Mouse (Mus musculus) cerebellum, adult 2 months (tissue): ENCODE measurements around the gene Pkd1.

ENCODE experiments used
- CTCF ChIP-seq: fragments of 200-500 bp; IDR thresholded peaks from 2 replicates; pipeline ENCODE4 v1.5.1; 2011; ENCODE audit warnings: low read depth, mild to moderate bottlenecking, control low read depth, low read length, moderate library complexity, borderline replicate concordance; ENCODE audit not compliant: insufficient read depth
- POLR2A ChIP-seq: fragments of 200-500 bp; IDR thresholded peaks from 2 replicates; pipeline ENCODE4 v1.6.1; 2011; ENCODE audit warnings: low read length, control low read depth, borderline replicate concordance; ENCODE audit not compliant: insufficient read depth

DNA sequence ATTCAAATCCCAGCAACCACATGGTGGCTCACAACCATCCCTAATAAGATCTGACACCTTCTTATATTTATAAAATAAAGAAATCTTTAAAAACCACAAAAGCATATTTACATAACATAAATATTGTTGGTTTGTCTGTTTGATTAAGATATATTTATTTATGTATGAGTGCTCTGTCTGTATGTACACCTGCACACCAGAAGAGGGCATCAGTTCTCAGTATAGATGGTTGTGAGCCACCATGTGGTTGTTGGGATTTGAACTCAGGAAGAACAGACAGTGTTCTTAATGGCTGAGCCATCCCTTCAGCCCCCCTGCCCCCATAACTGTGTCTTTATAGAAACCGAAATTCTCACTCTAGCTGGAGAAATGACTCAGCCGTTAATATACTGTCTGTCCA is 4.4 kb upstream of the Pkd1 start:
- TF ChIP-seq CTCF = no peak
- no peak for TF ChIP-seq POLR2A
